Mouse (Mus musculus) stomach, postnatal 0 days (tissue): ENCODE measurements around the gene Dctn2.

Source experiments
- CTCF ChIP-seq: IDR thresholded peaks from 2 replicates; pipeline ENCODE4 v1.5.1; 2016; ENCODE audit warnings: antibody characterized with exemption, low read depth, mild to moderate bottlenecking, moderate library complexity
- EP300 ChIP-seq: optimal IDR thresholded peaks from 2 replicates; pipeline ENCODE3; 2016; ENCODE audit warnings: antibody characterized with exemption

DNA sequence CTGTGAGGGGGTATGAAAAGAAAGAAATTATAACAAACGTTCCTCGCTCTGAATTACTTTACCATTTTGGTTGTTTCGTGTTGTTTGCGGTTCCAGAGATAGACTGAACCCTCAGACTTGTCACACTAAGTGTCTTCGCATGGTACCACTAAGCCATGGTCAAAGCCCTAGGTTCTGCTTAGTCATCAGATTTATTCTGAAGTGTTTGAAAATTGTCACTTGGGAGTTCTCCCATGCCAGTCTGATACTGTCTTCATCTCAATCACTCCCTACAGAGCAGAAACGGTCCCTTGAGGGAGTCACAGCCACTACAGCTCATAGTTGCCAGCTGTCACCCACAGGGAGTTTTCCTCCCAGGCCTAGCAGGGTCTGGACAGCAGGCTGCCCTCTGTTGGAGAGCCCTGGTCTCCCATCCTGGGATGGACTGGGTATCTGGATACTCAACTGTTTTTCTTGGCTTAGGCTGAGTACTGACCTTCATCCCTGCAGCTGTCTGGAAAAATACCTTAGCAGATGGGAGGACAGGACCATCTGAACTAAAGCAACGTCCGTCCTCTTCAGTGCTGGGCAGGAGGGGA, 39.8 kb upstream of the Dctn2 start:
- TF ChIP-seq CTCF (peak; percentile 63), EP300 (no peak)
